Mouse (Mus musculus): ENCODE data around the gene Tecpr2.

GRCm38 (mm10) chr12:110946216-110946615 lies 57.2 kb downstream of the Tecpr2 start:
- TF ChIP-seq ZC3H11A (IDR thresholded peaks at IDR 0.05; ENCODE audit: borderline replicate concordance, low read depth, low read length) (no peak), ZNF384 (IDR thresholded peaks at IDR 0.05; ENCODE audit: low read depth, low read length) (no peak), CHD2 (IDR thresholded peaks at IDR 0.05; ENCODE audit: low read depth, low read length) (no peak), MAFK (IDR thresholded peaks at IDR 0.05; ENCODE audit: insufficient read depth, low read depth, low read length) (no peak)

Data from ES-E14 (cell line).